Mouse (Mus musculus): ENCODE measurements around the gene Olfr654.

The Olfr654 gene

DNA sequence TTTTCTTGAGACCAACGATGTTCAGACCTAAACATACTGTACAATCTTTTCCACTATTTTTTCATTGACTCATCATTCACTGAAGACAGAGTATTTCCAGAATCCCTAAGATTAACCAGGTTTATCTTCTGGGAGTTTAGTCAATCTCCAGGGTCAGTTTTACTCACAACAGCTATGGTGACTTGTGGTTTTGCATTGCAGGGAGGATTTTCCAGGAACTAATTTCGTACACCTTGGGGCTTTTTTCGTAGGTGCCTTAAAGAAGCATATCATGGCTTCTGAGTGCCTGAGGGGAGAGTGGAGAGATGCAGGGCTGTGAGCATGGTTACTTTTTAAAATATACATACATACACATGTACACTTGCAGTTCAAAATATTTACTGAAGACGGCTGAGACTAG lies at the start of gene Olfr654:
Olfr654 (plus strand) TSS at position 301 of the 400 bp plus-strand sequence.
- DNase-seq (ENCODE audit: low read depth, low spot score), result no peak
- no peaks in the 10 kb centered on the region for H3K27me3 ChIP-seq (ENCODE audit: control insufficient read depth, insufficient read depth, low read length, poor library complexity, severe bottlenecking)
- no peaks in the 10 kb centered on the region for H3K36me3 ChIP-seq (ENCODE audit: control insufficient read depth, insufficient read depth, low read length, poor library complexity, severe bottlenecking)

DNA sequence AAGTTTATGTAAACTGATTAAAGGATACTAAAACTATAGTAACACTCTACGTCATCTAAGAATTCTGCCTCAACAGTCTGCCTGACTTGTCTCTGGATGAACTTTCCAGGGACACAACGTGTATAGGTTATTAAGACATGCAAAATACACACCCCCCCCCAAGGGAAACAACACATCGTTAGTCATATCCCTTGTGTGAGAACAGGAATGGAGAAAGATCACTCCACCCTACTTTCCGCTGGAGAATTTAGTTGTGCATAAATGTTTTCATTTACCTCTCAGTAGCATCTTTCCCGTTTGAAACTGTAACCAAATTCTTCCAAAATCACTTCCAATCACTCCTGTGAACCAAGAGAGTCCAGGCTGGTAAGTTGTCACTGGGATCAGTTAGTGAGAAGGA lies 37.0 kb upstream of the Olfr654 start, which contains the start of gene Olfr651:
Olfr651 (plus strand) TSS at position 301 of the 400 bp plus-strand sequence.
- Histone ChIP-seq H3K27me3 (ENCODE audit: control insufficient read depth, insufficient read depth, low read length, poor library complexity, severe bottlenecking) (no peaks in the 10 kb centered on the region), H3K36me3 (ENCODE audit: control insufficient read depth, insufficient read depth, low read length, poor library complexity, severe bottlenecking) (no peaks in the 10 kb centered on the region)
- no peak for DNase-seq (ENCODE audit: low read depth, low spot score)

DNA sequence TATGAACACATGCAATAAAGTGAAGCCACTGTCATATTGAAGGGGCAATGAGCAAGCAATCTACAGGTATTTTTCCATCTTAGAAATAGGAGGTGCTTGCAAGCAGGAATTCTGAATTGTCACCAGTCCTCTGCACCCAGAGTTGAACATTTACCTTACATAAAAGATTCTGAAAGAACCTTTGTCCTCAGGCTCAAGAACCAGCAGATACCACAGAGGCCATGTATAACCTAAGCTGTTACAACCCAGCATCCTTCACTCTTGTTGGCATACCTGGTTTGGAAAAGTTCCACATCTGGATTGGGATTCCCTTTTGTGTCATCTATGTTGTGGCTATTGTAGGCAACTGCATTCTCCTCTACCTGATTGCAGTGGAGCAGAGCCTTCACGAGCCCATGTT lies 34.1 kb upstream of the Olfr654 start:
- H3K36me3 ChIP-seq (ENCODE audit: control insufficient read depth, insufficient read depth, low read length, poor library complexity, severe bottlenecking), result no peaks in the 10 kb centered on the region
- H3K27me3 ChIP-seq (ENCODE audit: control insufficient read depth, insufficient read depth, low read length, poor library complexity, severe bottlenecking), result no peaks in the 10 kb centered on the region
- DNase-seq (ENCODE audit: low read depth, low spot score), result no peak

DNA sequence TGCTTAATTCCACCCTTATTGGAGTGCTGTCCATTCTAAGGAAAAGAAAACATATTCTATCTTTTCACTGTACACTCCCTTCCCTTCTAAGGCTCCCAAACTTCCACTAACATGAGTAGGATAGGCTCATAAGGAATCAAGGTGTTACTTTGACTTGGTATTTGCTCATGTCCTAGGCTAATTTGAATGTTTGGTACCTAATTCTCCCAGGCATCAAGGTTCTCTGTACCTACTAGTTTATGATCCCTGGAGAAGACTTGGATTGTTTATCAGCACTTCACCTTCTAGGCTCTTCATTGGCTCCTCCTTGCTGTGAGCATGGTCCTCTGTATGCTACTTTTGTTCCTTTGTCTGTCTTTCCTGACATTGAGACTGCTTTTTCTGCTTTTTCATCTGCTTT lies 26.2 kb upstream of the Olfr654 start, which contains the start of gene Olfr652:
Olfr652 (plus strand) TSS at position 301 of the 400 bp plus-strand sequence.
- no peak for DNase-seq (ENCODE audit: low read depth, low spot score)
- H3K27me3 ChIP-seq (ENCODE audit: control insufficient read depth, insufficient read depth, low read length, poor library complexity, severe bottlenecking), result no peaks in the 10 kb centered on the region
- no peaks in the 10 kb centered on the region for H3K36me3 ChIP-seq (ENCODE audit: control insufficient read depth, insufficient read depth, low read length, poor library complexity, severe bottlenecking)

DNA sequence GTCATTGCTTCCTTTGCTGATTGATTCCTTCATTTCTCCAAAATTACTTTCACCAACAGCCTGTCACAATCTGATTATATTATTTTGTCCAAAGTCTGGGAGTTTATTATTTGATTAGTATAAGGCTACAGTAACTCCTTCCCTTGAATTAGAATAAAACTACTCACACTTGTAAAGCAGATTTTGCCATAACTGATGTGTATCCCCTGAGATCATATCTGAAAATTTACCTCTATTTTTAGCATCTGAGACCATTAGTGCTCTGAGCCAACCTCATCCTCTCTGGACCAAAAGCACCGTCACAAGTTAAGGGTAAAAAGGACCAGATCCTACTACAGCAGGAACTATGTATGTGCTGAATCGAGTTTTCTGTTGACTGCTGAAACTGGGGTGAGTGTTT lies 9.8 kb upstream of the Olfr654 start, which contains the start of gene Olfr653:
Olfr653 (plus strand) TSS at position 301 of the 400 bp plus-strand sequence.
- DNase-seq (ENCODE audit: low read depth, low spot score), result no peak
- H3K27me3 ChIP-seq (ENCODE audit: control insufficient read depth, insufficient read depth, low read length, poor library complexity, severe bottlenecking), result no peaks in the 10 kb centered on the region

DNA sequence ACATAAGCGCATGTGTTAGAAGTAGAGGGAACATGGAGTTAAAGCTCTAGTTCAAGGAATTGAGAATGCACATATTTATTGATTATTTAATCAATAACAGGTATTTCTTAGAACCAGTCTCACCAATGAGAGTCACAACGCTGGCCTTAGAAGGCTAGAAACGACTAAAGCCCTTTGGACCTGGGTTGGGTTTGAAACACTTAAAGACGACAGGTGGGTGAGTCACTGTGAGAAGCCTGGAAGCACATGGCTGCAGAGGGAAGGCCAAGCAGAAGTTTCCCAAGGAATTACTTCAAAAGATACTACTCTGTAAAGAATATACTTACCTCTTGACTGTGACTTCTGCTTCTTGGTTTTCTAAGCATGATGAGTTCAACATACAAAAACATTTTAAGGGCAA lies 6.0 kb upstream of the Olfr654 start:
- no peak for DNase-seq (ENCODE audit: low read depth, low spot score)
- no peaks in the 10 kb centered on the region for H3K27me3 ChIP-seq (ENCODE audit: control insufficient read depth, insufficient read depth, low read length, poor library complexity, severe bottlenecking)
- no peaks in the 10 kb centered on the region for H3K36me3 ChIP-seq (ENCODE audit: control insufficient read depth, insufficient read depth, low read length, poor library complexity, severe bottlenecking)

More for the DNA sequence above, 9.8 kb upstream of the Olfr654 start, which contains the start of gene Olfr653:
- H3K36me3 ChIP-seq (ENCODE audit: control insufficient read depth, insufficient read depth, low read length, poor library complexity, severe bottlenecking), result no peaks in the 10 kb centered on the region

DNA sequence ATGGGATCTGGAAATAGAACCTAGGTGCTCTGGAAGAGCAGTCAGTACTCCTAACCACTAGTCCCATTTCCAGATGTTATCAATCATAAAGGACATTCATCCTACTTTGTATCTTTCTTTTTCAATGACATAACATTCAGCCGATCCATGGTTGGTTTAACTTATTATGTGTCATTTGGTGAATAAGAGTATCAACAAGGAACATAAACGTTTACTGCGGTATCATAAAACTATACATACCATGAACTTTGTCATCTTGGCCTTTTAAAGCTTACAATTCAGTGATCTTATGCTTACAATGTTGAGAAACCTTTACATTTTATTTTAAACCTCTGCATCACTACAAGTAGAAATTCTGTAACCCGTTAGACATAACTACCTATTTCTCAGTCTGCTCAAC lies 5.4 kb upstream of the Olfr654 start:
- DNase-seq (ENCODE audit: low read depth, low spot score), result no peak
- Histone ChIP-seq H3K36me3 (ENCODE audit: control insufficient read depth, insufficient read depth, low read length, poor library complexity, severe bottlenecking) (no peaks in the 10 kb centered on the region), H3K27me3 (ENCODE audit: control insufficient read depth, insufficient read depth, low read length, poor library complexity, severe bottlenecking) (no peaks in the 10 kb centered on the region)

DNA sequence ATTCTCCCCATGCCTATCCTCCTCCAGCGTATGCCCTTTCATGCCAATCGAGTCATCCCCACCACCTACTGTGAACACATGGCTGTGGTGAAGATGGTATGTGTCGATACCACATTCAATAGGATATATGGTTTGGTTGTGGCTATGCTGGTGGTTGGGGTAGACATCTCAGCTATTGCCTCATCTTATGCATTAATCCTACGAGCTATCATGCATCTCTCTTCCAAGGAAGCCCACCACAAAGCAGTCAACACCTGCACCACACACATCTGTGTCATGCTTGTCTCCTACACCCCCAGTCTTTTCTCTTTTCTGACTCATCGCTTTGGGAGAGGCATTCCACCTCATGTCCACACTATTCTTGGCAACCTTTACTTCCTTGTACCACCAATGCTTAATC lies 1.4 kb downstream of the Olfr654 start:
- H3K27me3 ChIP-seq (ENCODE audit: control insufficient read depth, insufficient read depth, low read length, poor library complexity, severe bottlenecking), result no peaks in the 10 kb centered on the region
- no peaks in the 10 kb centered on the region for H3K36me3 ChIP-seq (ENCODE audit: control insufficient read depth, insufficient read depth, low read length, poor library complexity, severe bottlenecking)
- no peak for DNase-seq (ENCODE audit: low read depth, low spot score)

DNA sequence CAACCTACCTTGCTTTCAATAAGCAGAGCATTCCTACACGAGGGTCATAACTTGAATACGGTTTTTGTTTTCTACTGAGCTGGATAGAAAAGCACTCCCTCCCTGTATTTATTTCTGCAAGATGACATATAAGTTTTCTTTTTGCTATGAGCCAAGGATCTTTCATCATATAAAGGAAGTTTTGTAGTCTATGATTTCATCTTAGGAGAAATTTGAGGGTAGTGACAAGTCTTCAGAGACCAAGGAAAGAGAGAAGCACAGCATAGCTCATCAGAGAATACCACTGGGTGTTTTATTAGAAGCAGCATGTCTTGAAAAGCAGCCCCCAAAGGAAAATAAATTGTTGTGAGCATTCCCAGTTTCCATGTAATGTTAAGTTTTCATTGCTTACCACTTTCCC lies 14.9 kb downstream of the Olfr654 start, which contains the start of gene Olfr655:
Olfr655 (minus strand) TSS at position 101 of the 400 bp plus-strand sequence.
- no peak for DNase-seq (ENCODE audit: low read depth, low spot score)
- H3K36me3 ChIP-seq (ENCODE audit: control insufficient read depth, insufficient read depth, low read length, poor library complexity, severe bottlenecking), result no peaks in the 10 kb centered on the region
- H3K27me3 ChIP-seq (ENCODE audit: control insufficient read depth, insufficient read depth, low read length, poor library complexity, severe bottlenecking), result no peaks in the 10 kb centered on the region

DNA sequence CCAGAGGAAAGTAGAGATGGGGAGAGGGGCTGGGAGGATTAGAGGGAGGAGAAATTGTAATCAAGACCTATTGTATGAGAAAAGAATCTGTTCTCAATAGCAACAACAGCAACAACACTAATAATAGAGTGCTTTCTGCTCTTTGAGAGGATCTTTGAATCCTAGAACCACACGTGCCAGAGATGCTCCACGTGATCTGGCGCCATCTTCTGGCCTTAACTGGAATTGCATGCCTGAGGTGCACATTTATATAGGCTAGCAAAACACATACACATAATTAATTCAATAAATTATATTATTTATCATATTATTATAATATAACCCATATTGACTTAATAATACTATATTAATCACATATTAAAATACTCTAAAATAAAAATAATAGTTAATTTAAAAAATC lies 16.3 kb downstream of the Olfr654 start:
- DNase-seq (ENCODE audit: low read depth, low spot score), result peak; percentile 84
- Histone ChIP-seq H3K36me3 (ENCODE audit: control insufficient read depth, insufficient read depth, low read length, poor library complexity, severe bottlenecking) (no peaks in the 10 kb centered on the region), H3K27me3 (ENCODE audit: control insufficient read depth, insufficient read depth, low read length, poor library complexity, severe bottlenecking) (no peaks in the 10 kb centered on the region)

DNA sequence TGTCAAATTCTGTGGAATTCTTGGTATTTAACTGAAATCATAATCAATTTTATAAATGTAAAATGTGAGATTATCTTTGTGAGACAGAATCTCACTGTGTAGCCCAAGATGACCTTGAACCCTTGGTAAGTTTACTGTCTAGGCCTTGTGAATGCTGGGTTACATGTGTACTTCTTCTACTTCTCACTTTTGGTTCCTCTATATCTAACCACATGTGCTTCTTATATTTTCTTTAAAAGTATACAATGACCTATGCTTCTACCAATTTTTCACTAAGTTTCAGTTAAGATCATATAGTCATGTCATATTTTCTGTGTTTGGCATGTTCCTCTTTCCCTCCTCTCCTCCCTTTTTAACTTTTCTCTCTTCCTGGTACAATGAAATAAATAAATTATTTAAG lies 17.9 kb downstream of the Olfr654 start:
- Histone ChIP-seq H3K27me3 (ENCODE audit: control insufficient read depth, insufficient read depth, low read length, poor library complexity, severe bottlenecking) (no peaks in the 10 kb centered on the region), H3K36me3 (ENCODE audit: control insufficient read depth, insufficient read depth, low read length, poor library complexity, severe bottlenecking) (no peaks in the 10 kb centered on the region)
- no peak for DNase-seq (ENCODE audit: low read depth, low spot score)

DNA sequence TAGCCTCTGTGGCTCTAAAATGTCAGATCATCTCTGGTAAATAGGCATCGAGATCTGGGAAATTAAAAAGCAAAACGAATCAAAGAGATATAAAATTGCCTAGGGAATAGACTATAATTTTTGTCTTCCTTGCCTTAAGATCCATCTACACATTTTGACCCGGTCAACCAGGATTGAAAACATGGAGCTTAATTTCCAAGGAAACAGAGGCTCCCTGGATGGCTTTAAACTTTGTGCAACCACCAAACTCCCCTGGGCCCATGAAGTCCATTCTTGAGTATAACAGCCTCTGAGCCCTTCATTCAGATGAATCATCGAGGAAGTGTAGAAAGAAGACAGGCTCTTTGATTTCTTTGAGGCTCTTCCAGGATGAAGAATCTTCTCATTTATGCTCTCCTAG lies 26.8 kb downstream of the Olfr654 start, which contains the start of gene Olfr656:
Olfr656 (plus strand) TSS at position 301 of the 400 bp plus-strand sequence.
- Histone ChIP-seq H3K36me3 (ENCODE audit: control insufficient read depth, insufficient read depth, low read length, poor library complexity, severe bottlenecking) (no peaks in the 10 kb centered on the region), H3K27me3 (ENCODE audit: control insufficient read depth, insufficient read depth, low read length, poor library complexity, severe bottlenecking) (no peaks in the 10 kb centered on the region; the same call in 1 of the 2 replicates)
- DNase-seq (ENCODE audit: low read depth, low spot score), result no peak

DNA sequence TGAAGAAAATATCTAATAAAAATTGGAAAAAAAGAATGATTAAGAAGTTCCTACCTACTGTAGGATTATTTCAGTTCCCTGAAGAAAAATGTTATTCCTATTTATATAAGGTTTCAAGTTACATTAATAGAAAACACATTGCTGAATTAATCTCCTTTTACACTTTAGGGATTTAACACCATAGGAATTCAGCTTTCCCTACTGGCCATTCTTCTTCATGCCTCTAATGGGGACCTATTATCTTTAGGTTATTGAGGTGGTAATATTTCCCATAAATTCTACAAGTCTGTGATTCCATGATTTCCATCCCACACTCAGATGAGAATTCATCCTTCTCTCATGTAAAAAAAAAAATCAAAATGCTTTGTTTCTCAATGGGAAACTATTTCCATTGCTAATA lies 37.7 kb downstream of the Olfr654 start, which contains the start of gene Olfr657:
Olfr657 (plus strand) TSS at position 301 of the 400 bp plus-strand sequence.
- Histone ChIP-seq H3K27me3 (ENCODE audit: control insufficient read depth, insufficient read depth, low read length, poor library complexity, severe bottlenecking) (no peaks in the 10 kb centered on the region), H3K36me3 (ENCODE audit: control insufficient read depth, insufficient read depth, low read length, poor library complexity, severe bottlenecking) (no peaks in the 10 kb centered on the region)
- DNase-seq (ENCODE audit: low read depth, low spot score), result no peak
